16 mouse cellular contexts compared by ENCODE assay signal in the genomic region with DNA sequence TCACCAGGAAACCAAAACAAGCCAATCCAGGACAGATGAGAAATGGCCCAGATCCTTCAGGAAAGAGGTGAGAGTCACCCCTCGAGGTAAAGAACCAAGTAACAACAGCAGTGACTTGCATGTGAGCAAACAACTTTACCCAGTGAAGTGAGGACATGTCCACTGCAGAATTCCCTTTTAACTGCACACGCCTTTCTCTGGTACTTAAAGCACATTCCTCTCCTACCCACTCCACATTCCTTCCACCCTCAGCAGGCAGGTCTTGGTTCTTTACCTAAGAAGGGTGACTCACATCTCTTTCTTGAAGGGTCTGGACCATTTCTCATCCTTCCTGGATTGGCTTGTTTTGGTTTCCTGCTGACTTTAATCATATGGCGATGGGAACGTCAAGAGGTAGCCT. TPM values are rescaled to one million over a fixed set of nuclear protein-coding genes. Genes with fewer than 3 reads are reported as not detected.
DNase-seq lines count a peak whose midpoint lies in the region; ATAC-seq and TF ChIP-seq lines count a peak whose summit lies in the region.
"Had no signal": no experiment of that assay in that cellular context is flagged by ENCODE, and none has a peak within 500 bp of the region (broad histone marks: within the 10 kb centered on the region; RNA-seq: fewer than 3 reads in every experiment).

No protein-coding gene starts in this region.

- no peak overlapping the region for H3K9ac ChIP-seq in lung, embryonic 15.5 days
- H3K9ac ChIP-seq: midbrain, embryonic 12.5 days had no signal

- no peak overlapping the region for H3K4me2 ChIP-seq in lung, embryonic 15.5 days
- H3K4me2 ChIP-seq: midbrain, embryonic 12.5 days had no signal

- CTCF ChIA-PET in Patski (lab: Charles Lee): interaction anchor here (1.0 to 1.4 kb wide), 2 partner anchors 16 to 50 kb away, joined by 3 read pairs; no protein-coding TSS in a partner anchor

- no peaks in the 10 kb centered on the region for H3K9me3 ChIP-seq in lung, embryonic 15.5 days
- H3K9me3 ChIP-seq: midbrain, embryonic 12.5 days had no signal

- POLR2A ChIA-PET in Patski (lab: Charles Lee): no interaction called here

- H3K27me3 ChIP-seq in C2C12 (ENCODE audit: control insufficient read depth, insufficient read depth, insufficient read length) (no peaks in the 10 kb centered on the region), Patski (no peaks in the 10 kb centered on the region)
- no peaks in the 10 kb centered on the region for H3K27me3 ChIP-seq in lung, embryonic 15.5 days
- H3K27me3 ChIP-seq: CH12.LX had no signal

- peak; percentile 76 for ATAC-seq in Patski
- peak; percentile 90 for ATAC-seq in lung, embryonic 15.5 days (ENCODE audit: borderline replicate concordance, extremely low read depth, low FRiP score, low TSS enrichment)
- no peak for ATAC-seq in CD4-positive, CD25-positive, alpha-beta regulatory T cell, adult 4 months
- ATAC-seq: forebrain, embryonic 14.5 days; hindbrain, embryonic 16.5 days had no signal

- in situ Hi-C loops in Patski (cut with MboI; ENCODE audit: low pct_unique_long_range_greater_than_20kb): no loop called here

- H3K79me3 ChIP-seq in C2C12 (ENCODE audit: low read depth): no peaks in the 10 kb centered on the region

- no peak overlapping the region for H3K4me3 ChIP-seq in C2C12 (ENCODE audit: insufficient read depth, poor library complexity, severe bottlenecking)
- no peak overlapping the region for H3K4me3 ChIP-seq in lung, embryonic 15.5 days
- H3K4me3 ChIP-seq in macrophage (ENCODE audit: inconsistent target): no peak overlapping the region
- H3K4me3 ChIP-seq: midbrain, embryonic 12.5 days had no signal

- WGBS in lung, embryonic 15.5 days: 45% methylated on average over 4 of the region's 4 CpGs
- 91% methylated on average over 4 of the region's 4 CpGs for WGBS in macrophage (ENCODE audit: missing documents)

- peaks cover 10% of the 10 kb centered on the region; the same call in 1 of the 2 replicates for H3K4me1 ChIP-seq in lung, embryonic 15.5 days
- H3K4me1 ChIP-seq: midbrain, embryonic 12.5 days had no signal

- TF ChIP-seq CTCF in C2C12 (IDR thresholded peaks at IDR 0.05; ENCODE audit: control insufficient read depth, insufficient read depth, insufficient read length) (no peak), Patski (IDR thresholded peaks at IDR 0.05) (no peak)

- H3K36me3 ChIP-seq in C2C12 (ENCODE audit: control insufficient read depth, insufficient read depth) (no peaks in the 10 kb centered on the region), macrophage (ENCODE audit: inconsistent target) (no peaks in the 10 kb centered on the region)
- H3K36me3 ChIP-seq in lung, embryonic 15.5 days: no peaks in the 10 kb centered on the region
- H3K36me3 ChIP-seq: midbrain, embryonic 12.5 days had no signal

- no peak overlapping the region for H3ac ChIP-seq in C2C12 (ENCODE audit: control insufficient read depth, insufficient read length, low read depth)

- DNase-seq in Patski (ENCODE audit: low read depth, low spot score): peak; percentile 41
- no peak for DNase-seq in ovary, adult 18-20 months (ENCODE audit: low spot score)
- no peak for DNase-seq in layer of hippocampus, adult 11-12 months (ENCODE audit: low spot score)
- DNase-seq: cerebellum, adult 11 months; cerebellum, postnatal 14 days; heart, postnatal 4 days; kidney, adult 11 months; liver had no signal

- H3K79me2 ChIP-seq in C2C12 (ENCODE audit: control insufficient read depth, insufficient read depth): no peaks in the 10 kb centered on the region
- H3K79me2 ChIP-seq in macrophage (ENCODE audit: inconsistent target): no peaks in the 10 kb centered on the region

- H3K27ac ChIP-seq in lung, embryonic 15.5 days: peak overlapping the region; percentile 74
- peak overlapping the region; percentile 95 for H3K27ac ChIP-seq in macrophage
- H3K27ac ChIP-seq: midbrain, embryonic 12.5 days had no signal

TF ChIP-seq in C2C12, 6 proteins besides CTCF, POLR2A, EP300 and RAD21:
- TF ChIP-seq MAX (IDR thresholded peaks at IDR 0.05) (peak; percentile 51), MYOG (IDR thresholded peaks at IDR 0.05; ENCODE audit: control insufficient read depth, extremely low read depth, insufficient read length) (no peak)

RNA-seq across cellular contexts. Expression of a gene that starts 51.7 kb away (rescaled TPM):
- polyA plus RNA-seq in C2C12 (2012; fragmentation: generic; extraction: Trizol) (40.9 TPM), Patski (2021) (103 TPM), macrophage (2018) (66.7 to 104 TPM (median 93.3 TPM) in 3 replicates)
- polyA plus RNA-seq in lung, embryonic 15.5 days (2015; fragmentation: Nextera tagmentation; extraction: Ambion mirVana): 25.1 and 27.5 TPM in 2 replicates
- 100 to 1,000 TPM; 244 to 996 (median 329) TPM for total RNA-seq in macrophage (2018; cell fraction: chromatin; rRNA removed)
- 100 to 1,000 TPM; 124 to 243 (median 189) TPM for total RNA-seq in macrophage (2018; cell fraction: cytosol; rRNA removed)
- 100 to 1,000 TPM; 209 to 537 (median 340) TPM for total RNA-seq in macrophage (2018; cell fraction: nucleus; rRNA removed)
- 1 to 10 TPM in 1 of 2 experiments, under 1 TPM in 1; 0.90 to 1.8 TPM for polyA plus RNA-seq in CD4-positive, CD25-positive, alpha-beta regulatory T cell, adult 4 months (2017; shearing (Covaris generic))
